Mouse (Mus musculus) cerebellum, adult 9-10 months (tissue): ENCODE data around the gene Wasf1.

Experiments used
- DNase-seq: peaks from one replicate; pipeline ENCODE4 v3.0.0; 2022

Wasf1 gene

DNA sequence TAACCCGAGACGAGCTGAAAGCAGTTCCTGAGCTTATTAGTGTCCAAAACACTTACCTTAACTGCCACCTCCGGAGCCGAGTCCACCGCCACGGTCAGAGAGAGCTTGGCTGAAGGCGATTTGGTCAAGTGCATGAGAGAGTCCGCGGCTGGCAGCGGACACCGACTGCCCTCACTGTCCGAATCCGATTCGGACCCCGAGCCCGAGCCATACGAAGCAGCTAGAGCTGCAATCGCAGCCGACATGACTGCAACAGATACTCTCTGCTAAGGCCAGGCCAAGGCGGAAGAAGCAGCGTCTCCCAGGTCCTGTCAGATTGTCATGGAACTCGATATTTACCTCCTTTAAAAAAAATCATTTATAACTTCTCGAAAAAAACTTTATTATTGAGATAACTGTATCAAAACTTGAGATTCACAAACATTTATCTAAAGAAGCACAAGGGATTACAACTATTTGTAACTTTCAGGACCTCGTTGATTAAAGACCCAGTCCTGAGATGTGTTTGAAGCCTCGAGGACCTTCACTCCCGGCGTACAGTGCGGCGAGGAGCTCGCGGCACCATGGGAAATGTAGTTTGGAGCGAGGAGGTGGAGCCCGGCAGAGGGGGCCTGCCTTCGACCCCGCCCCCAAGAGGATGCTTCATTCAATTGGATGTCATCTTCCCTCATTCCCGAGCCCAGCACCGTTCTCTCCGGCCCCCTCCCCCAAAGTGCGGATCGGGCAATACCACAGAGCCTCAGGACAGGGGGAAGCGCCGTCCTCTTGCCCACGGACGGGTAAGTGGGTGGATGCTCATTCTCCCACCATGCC is at the start of gene Wasf1, which contains the start of gene Cdc40:
Gene Wasf1, plus strand, starts transcription at position 645 of the 813 bp plus-strand sequence.
Gene Cdc40, minus strand, starts transcription at position 481 of the 813 bp plus-strand sequence.
- DNase-seq: peak; percentile 99

DNA sequence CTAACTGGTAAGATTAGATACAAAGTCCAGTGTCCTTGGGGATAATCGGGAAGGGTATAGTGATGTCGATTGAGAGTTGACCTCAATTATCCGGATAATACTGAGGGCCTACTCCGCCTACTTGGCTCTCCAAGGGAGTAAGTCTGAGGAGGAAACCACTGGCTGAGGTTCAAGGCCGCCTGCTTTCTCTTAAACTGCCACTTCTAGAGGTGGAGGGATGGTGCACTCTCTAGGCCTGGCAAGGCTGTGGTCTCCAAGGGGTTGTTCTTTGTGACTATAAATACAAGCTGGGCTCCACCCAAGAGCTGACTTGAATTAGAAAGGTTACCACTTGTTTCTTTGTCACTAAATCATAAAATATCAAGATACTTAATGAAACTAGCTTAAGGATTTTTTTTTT is 43.2 kb upstream of the Wasf1 start:
- no peak for DNase-seq

DNA sequence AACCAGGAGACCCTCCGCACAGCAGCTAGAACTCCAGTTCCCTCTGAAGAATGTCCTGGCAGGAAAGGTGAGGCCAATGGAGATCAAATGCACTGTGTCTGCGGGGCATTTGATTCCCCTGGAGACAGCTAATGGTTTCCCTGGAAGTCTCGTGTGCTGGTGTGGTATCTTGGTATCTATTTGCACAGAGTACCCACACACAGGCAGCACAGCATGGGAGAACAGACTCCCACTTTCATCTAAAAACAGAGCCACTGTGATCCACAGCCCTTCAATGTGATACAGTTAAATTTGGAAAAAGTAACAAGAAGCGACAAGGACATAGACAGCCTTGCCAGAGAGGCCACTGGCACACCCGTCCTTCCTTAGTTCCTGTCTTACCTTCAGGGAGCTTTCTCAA is 39.4 kb upstream of the Wasf1 start:
- no peak for DNase-seq

DNA sequence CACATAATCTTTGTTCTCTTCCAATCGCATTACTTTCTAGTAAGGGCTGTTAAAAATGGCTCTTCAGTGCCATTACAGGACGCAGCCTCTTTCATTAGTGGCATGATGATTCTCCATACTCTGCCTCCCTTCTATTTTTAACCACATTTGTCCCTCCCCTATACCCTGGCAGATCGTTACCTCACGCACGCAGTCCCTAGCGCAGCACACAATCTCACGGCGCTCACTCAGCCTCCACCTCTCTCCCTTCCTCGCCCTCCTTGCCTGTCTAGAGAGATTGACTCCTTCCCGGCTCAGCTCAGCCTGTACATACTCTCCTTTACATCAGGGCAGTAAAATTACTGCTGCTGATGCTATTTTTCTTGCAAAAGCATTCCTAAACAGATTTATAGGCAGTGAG is 38.7 kb upstream of the Wasf1 start:
- DNase-seq: no peak

DNA sequence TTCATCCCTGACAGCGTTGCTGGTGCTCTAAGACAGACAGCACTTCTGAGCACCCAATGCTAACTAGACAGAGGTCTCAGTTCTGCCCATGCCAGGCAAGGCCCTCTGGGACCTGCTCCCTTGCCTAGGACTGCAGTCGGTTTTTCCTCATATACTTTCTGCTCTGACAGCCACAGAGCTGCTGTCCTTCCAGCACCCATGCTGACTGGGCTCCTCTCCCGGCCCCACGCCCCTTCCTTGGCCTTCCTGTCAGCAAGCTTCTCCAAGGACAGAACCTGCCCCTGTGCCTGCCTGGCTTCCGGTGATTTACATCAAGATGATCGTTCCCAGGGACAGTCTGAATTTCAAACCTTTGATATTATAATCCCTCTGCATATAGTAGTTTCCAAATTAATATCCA is 37.6 kb upstream of the Wasf1 start:
- no peak for DNase-seq

DNA sequence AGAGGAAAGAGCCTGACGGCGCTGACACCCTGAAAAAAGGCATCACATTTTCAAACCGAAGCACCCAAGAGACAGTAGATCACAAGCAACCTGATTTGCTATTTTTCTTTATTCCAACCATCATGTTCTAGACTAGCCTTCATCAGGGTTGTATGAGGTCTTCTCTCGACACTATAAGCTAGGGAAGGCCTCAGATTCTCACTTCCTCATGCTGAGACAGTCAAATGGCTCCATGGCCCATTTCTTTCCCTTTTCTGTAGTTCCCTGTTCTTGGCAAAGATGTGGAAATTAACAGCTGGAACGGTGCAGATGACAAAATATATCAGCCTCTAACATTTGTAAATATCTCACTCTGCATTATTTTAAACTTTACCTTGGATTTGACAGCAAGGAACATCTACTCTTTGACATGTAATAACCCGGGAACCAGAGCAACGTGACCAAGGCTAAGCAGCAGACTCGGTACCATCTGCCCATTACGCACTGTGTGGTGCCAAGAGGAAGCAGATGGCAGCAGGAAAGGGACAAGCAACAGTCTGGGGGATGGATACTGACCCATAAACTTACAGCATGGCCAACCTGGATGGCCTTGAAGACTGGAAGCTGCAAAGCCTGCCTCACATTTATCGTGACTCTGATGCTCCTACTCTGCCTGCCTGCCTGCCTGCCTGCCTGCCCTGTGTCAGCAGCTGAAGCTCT is 36.0 kb upstream of the Wasf1 start:
- DNase-seq: peak; percentile 94

DNA sequence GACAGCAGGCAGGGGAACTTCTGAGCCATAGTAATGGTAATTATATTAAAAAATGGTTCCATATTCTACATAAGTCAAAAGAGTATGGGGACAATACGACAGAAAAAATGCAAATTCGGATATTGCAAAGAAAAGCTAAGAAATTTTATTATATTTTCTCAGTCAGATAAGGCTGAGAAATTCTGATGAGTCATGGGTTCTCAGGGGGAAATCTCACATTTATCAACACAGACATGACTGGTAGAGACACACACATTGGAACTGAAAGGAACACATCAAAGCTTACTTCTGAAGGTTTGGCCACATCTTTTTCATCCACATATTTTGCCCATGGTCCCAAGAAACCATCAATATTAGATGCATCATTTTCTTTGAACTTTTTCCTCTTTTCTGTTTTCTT is 32.6 kb upstream of the Wasf1 start:
- no peak for DNase-seq

DNA sequence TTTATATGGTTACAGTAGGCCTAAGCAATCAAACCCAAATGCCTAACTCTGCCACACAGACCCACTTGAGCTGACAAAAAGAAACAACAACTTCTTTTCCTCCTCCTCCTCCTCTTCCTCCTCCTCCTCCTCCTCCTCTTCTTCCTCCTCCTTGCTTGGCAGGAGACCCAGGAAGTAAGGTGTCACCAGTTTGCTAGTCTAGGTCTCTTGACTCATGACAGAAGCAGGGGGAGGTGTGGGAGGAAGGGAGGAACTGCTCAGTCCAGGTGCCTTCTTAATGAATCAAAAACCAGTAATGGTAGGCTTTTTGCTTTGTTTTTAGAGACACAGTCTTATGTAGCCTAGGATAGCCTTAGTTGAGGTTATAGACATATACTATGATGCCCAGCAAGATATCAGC is 32.1 kb upstream of the Wasf1 start:
- no peak for DNase-seq

DNA sequence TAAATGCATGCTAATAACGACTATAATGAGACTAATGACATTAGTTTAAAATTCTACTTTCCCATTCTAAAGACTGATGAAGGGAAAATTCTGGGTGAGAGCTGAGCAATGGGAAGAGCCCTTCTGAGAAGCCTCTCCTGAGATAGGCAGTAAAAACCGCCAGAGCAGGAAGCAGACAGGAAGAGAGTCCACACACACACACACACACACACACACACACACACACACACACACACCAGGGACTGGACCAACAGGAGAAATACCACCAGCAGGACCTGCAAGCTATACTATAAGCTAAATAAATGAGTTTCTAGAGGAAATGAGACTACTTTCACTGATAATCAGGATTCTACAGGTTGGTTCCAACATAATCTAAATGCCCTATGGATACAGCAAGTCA is 27.7 kb upstream of the Wasf1 start:
- no peak for DNase-seq

DNA sequence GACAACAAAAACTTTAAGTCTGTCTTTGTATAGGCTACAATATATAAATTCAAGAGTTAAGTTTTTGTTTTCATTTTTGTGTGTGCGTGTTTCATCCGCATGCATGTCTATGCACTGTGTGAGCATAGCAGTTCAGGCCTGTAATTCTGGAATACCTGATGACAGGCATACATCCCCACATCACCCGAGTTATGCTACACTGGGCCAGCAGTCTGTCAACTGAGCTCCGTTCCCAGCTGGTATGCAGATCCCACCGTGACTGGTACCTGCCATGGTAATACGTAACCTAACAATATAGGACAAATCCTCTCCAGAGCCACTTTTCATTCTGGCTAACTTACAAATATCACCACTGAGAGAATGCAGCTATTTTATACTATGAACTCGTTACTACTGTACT is 26.6 kb upstream of the Wasf1 start:
- no peak for DNase-seq

DNA sequence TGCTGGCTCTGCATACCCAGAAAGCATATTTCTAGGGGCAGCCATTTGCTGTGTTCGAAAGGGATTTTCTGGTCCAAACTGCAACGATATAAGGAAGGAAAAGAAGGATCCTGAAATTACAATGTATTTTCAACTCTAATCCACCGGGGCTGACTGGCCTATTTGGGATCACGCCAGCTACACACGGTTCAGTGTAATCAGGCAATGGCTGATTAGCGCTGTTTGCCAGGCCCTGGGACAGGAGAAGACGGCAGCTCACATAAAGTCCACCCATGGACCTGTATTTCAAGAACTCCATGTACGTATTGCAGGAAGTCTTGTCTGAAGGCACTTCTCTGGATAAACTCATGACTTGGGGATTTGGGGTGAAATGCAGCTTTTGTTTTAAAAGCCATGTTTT is 25.7 kb upstream of the Wasf1 start:
- peak; percentile 86 for DNase-seq

DNA sequence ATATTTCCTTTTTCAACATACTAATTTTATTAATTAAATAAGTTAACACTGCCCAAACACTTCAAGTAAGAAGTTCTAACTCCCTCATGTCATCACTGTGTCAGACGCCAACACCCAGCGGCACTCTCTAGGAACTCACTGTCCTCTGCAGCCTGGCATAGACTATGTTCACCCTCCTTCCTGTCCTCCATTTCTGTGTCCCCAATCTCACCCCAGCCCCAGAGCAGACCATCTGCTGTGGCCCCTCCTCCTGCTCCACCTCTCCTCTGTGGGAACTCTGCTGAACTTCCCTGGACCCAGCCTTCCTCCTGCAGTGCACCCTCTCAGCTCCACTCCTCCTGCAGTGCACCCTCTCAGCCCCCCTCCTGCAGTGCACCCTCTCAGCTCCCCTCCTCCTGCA is 15.2 kb upstream of the Wasf1 start:
- DNase-seq: peak; percentile 60

DNA sequence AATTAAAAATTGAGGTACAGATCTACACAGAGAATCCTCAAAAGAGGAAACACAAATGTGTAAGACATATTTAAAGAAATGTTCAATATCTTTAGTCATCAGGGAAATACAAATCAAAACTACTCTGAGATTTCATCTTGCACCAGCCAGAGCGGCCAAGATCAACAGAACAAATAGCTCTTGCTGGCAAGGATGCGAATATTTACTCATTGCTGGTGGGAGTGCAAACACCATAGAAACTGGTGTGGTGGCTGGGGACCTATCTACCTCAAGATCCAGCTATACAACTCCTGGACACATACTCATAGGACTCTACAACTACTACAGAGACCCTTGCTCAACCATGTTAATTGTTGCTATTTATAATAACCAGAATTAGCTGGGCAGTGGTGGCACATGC is 12.0 kb upstream of the Wasf1 start:
- no peak for DNase-seq

DNA sequence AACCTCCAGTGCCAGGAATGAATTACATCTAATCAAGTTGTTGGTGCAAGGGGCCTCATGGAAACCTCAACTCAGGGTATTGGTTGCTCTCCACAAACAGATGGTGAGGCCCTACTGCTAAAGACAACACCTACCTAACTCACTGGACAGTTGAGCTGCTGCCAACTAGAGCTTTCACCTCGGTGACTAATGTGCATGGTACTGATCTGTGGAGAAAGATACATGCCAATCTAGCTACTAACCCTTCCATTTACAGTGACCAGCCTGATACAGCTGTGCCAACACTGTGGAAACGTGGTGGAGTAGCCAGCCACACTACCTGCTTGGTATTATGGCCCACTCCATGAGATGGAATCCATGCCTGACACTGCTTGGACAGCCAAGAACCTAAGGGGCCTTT is 11.2 kb upstream of the Wasf1 start:
- peak; percentile 83 for DNase-seq

DNA sequence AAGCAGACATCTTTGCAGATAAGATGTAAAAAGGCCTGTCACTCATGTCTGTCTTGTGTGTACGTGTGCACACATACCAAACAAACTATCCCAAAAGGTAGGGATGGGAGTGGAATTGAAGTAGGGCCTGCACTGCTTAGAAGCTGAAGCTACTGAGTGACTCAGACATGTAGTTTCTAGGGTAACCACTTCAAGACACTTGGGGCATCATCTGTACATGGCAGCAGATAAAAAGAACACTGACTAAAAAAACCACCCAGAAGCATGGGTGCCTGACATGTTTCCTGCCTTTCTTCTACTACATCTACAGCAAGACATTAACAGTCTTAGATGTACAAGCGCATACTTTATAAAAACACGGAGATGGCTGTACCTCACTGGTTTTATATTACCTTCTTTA is 5.0 kb upstream of the Wasf1 start:
- no peak for DNase-seq

DNA sequence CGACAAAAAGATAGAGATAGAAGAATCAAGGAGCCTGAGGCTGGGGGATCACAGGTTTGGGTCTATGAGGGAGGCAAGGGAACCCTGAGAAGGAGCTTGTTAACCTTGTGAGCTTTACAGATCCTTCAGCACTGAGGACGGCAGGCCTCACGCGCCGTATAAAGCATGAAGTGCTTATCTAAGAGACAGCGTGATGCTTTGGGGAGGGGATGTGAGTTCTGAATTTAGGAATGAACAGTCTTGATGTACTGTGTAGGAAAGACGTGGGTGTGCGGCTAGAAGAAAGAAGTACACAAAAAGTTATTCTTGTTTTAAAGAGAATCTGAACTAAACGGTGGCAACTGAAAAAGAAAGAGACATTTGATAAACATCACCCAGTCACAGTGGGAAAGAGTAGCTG is 3.3 kb upstream of the Wasf1 start:
- no peak for DNase-seq

DNA sequence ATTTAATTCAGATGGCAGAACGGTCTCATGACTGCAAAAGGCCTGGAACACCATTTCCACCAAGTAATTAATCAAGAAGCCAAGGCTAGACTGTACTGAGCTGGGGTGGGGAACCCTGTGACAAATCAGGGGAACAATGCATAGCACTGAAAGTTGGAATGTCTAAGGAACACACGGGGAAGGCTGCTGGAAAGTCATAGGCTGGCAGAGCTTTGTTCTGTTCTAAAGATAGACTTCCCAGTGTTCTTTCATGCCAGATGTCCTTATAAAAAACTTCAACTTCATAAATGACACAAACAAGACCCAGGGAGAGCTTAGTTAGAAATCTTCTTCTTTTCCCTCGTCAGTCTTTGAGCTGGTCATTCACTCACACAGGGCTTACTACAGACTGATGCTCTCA is 2.0 kb upstream of the Wasf1 start:
- no peak for DNase-seq

DNA sequence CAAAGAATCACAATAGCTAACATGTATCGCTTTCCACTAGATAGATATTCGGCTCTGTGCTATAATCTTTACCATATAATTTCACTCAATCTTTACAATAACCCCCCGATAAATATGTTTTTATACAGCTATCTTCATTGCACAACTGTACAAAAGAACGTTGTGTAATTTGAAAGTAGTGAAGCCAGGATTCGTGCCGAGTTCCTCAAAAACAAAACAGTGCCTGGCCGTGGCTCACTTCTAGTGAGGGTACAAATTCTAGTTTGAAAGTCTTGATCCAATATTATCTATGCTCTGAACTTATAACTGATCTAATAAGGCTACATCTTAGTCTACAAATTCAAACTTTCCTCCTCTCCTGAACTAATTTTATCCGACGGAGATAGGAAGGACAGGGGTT is 942 bp upstream of the Wasf1 start:
- DNase-seq: no peak

DNA sequence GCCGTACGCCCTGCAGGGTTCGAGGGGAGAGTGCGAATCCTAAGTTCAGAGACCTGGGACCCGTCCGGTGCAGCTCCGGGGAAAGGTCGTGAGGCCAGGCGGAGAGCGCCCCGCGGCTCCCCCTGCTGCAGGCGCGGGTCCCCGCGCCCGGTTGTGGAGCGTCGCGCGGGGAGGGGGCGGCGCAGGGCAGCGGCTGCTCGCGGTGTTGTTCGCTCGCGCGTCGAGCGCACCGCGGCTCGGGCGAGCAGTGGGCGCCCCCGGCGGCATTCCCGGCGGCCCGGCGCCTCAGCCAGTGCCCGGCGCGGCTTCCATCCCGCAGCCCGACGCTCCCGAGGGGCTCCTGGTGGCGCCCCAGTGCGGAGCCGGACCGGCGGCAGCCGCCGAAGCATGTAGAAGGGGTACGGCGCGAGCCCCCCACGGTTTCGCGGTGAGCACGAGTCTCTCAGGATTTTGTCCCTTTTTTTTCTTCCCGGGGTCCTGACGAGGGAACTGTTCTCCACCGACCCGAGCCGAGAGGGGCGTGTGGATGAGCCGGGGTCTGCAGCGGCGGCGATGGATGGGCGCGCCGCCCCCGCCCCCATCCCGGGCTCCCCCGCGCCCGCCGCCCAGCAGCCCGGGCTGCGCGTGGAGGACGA is 486 bp downstream of the Wasf1 start:
- peak; percentile 71 for DNase-seq

DNA sequence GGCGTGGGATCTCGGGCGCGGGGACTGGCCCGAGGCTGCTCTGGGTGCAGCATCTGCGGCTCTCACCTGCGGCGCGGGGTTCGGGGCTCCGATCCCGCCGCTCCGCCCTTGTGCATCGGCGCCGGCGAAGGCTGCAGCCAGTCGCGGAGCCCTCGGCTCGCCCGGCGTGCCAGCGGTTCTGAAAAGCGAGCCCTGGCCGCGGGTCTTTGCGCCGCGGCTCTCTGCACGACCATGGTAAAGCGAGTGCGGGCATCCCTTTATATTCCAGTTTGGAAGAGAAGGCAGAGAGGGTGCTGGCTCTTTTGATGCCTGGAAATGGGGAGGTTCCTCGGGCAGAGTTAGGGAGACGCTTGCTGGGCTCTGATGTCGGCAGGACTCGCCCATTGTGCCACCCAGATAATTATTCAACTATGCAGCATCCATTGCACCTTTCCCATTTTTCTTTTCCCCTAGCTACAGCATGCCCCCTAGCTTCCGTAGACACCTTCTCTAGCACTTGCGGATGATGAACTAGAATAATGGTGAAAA is 1.1 kb downstream of the Wasf1 start:
- DNase-seq: peak; percentile 80

DNA sequence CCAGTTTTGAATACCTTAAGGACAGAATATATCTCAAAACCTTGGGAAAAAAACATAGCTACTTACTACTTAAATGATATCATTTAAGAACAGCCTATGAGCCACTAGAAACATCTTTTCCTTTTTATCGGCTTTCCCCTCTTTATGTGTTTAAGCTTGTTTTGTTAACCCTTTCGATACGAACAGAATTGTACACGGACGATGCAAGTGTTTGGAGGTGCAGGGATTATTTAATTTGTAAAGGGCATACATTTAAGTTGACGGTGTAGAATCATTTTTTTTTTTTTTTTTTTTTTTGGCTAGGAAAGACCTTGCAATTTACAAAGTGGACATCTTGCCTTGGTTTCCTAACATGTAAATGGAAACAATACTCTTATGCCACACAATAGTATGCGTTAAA is 2.2 kb downstream of the Wasf1 start:
- DNase-seq: peak; percentile 45

DNA sequence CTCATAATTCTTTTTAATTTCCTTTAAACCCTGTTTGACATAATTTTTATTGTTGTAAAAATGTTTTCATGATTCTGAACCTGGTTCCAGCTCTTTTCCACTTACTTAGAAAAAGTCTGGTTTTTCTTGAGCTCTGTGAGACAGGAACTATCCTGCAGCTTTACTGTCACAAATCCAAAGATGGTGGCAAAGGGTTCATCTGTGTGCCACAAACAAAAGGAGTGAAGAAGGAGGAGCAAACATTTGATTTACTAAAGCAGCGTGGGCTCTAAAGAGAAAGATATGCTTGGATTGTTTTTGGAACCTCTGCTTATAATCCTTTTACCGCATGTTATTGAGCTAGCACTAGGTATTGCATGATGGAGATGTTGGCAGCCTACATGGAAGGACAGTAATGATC is 4.0 kb downstream of the Wasf1 start:
- DNase-seq: peak; percentile 43

DNA sequence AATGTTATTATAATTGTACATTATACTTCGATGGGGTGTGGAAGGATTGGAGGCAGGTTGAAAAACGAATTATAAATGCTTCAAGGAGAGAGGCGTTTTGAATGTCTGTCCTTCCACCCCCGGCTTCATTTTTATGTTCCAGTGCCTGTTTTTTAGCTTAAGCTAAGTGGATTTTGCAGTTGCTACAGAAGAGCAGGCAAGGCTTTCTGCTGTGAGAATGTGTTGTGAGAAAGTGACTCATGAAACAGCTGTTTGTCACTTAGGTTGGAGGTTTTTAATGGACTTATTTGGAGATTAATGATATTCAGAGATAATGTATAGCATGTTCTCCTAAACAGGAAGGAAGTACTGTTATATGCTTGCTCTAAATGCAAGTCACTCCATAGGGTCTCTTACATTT is 5.9 kb downstream of the Wasf1 start:
- DNase-seq: no peak

DNA sequence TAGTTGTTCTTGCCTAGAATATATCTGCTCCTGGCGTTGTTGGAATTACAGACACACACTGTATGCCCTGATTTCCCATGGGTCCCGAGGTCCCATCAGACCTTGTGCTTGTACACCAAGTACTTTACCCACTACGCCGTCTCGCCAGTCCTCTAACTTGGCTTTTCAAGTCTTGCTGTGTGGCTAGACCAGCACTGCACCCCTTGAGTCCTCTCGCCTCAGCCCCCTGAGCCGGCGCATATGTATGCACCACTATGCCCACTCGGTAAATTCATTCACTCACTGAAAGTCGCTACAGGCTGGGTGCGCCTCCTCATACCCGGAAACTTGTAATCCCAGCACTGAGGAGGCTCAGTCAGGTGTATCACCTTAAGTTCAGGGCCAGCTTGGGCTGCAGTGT is 12.5 kb downstream of the Wasf1 start:
- no peak for DNase-seq
